Mouse (Mus musculus) midbrain, embryonic 13.5 days (tissue): Measurements from ENCODE around the gene Tbc1d10c. TPM values are rescaled to one million over a fixed set of nuclear protein-coding genes. Genes with fewer than 3 reads are reported as not detected.

Experiments used
- ATAC-seq: fragments of 200-750 bp; cut with Nextera tagmentation; 2 replicates; pipeline ENCODE4 v1.8.0; 2017; ENCODE audit warnings: mild to moderate bottlenecking, moderate TSS enrichment, moderate library complexity
- H3K27ac ChIP-seq: fragments of 300-500 bp; sonication (generic); 2 replicates; pipeline ENCODE4 v1.5.1; 2015; ENCODE audit warnings: inconsistent platforms, mild to moderate bottlenecking, moderate library complexity
- H3K27me3 ChIP-seq: fragments of 300-500 bp; sonication (generic); 2 replicates; pipeline ENCODE4 v1.6.1; 2015; ENCODE audit warnings: mild to moderate bottlenecking, inconsistent platforms
- H3K36me3 ChIP-seq: fragments of 300-500 bp; sonication (generic); 2 replicates; pipeline ENCODE4 v1.6.1; 2015; ENCODE audit warnings: mild to moderate bottlenecking, inconsistent platforms
- H3K4me1 ChIP-seq: fragments of 300-500 bp; sonication (generic); replicated peaks from 2 replicates; pipeline ENCODE4 v1.6.1; 2015; ENCODE audit warnings: inconsistent platforms
- H3K4me2 ChIP-seq: fragments of 300-500 bp; sonication (generic); replicated peaks from 2 replicates; pipeline ENCODE4 v1.6.1; 2015; ENCODE audit warnings: moderate library complexity, mild to moderate bottlenecking, inconsistent platforms
- H3K4me3 ChIP-seq: fragments of 300-500 bp; sonication (generic); replicated peaks from 2 replicates; pipeline ENCODE4 v1.5.1; 2015; ENCODE audit warnings: mild to moderate bottlenecking, inconsistent platforms
- H3K9ac ChIP-seq: fragments of 300-500 bp; sonication (generic); replicated peaks from 2 replicates; pipeline ENCODE4 v1.6.1; 2015; ENCODE audit warnings: mild to moderate bottlenecking, inconsistent platforms
- H3K9me3 ChIP-seq: fragments of 300-500 bp; sonication (generic); 2 replicates; pipeline ENCODE4 v1.6.1; 2016; ENCODE audit warnings: mild to moderate bottlenecking, inconsistent platforms
- WGBS: fragments of 180-500 bp; shearing (Covaris S2); methylation state at CpG from one replicate; pipeline ENCODE4 v1.1.7; 2015; 5-methylcytosine and 5-hydroxymethylcytosine counted together
- polyA plus RNA-seq: library from polyadenylated mRNA; unstranded; fragments of >200 nt; fragmentation: Nextera tagmentation; extraction: Ambion mirVana; gene quantifications from 2 replicates; pipeline ENCODE4 v1.2.1, GENCODE M21; 2015

Tbc1d10c gene
- polyA plus RNA-seq, 1 experiment from 2014 or later = 0.78 TPM

DNA sequence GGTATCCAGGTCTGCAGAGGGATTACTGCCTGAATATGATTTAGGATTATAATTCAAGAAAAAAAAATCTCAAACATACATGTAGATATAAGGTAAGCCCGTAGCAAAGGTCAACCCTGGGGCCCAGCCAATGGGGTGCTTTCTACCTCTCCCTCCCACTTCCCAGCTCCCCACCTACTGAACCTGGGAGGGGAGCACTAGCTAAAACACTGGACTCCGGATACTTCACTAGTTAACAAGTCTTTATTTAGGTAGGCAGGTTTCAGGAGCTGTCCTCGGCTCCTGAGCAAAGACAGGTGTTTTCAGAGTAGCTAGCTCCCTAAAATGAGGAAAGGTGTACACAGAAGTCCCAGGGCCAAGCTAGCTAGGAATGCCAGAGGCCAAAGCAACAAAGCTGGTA lies 27.0 kb downstream of the Tbc1d10c start:
- H3K27me3 ChIP-seq = no peaks in the 10 kb centered on the region
- WGBS = 83% methylated on average over 3 of the region's 3 CpGs
- H3K27ac ChIP-seq = 0 out of 2 replicates have a peak overlapping the region, but pooled peaks have one; percentile 2

DNA sequence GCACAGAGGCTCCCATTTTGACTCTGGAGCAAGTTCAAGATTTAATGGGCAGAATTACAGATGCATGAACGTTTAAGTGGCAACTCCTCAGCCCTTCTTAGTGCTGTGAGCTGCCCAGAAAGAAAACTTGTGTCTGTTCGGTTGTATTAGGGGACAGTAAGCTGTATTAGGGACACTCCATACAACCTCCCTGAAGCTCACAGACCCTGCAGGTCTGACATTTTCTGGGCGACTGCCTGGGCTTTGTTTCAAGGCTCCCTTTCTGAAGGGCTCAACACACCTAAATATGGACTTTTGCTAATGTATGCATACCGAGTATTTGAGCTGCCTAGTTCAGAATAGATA lies 27.6 kb downstream of the Tbc1d10c start:
- H3K4me1 ChIP-seq = peaks cover 20% of the 10 kb centered on the region
- no peaks in the 10 kb centered on the region for H3K9me3 ChIP-seq
- WGBS = 35% methylated on average over 4 of the region's 4 CpGs
- H3K36me3 ChIP-seq = peaks cover 28% of the 10 kb centered on the region
- peak overlapping the region; percentile 93 for H3K4me2 ChIP-seq
- peak overlapping the region; percentile 62 for H3K9ac ChIP-seq
- peak; percentile 58 for ATAC-seq
- H3K4me3 ChIP-seq = peak overlapping the region; percentile 68
- peak overlapping the region; percentile 86 for H3K27ac ChIP-seq
- no peaks in the 10 kb centered on the region for H3K27me3 ChIP-seq

More for the DNA sequence above, 27.0 kb downstream of the Tbc1d10c start:
- no peak overlapping the region; the same call in 1 of the 2 replicates for H3K4me3 ChIP-seq
- H3K36me3 ChIP-seq = peaks cover 22% of the 10 kb centered on the region
- H3K9ac ChIP-seq = no peak overlapping the region
- ATAC-seq = no peak
- H3K4me2 ChIP-seq = no peak overlapping the region
- peaks cover 20% of the 10 kb centered on the region for H3K4me1 ChIP-seq
- no peaks in the 10 kb centered on the region for H3K9me3 ChIP-seq

DNA sequence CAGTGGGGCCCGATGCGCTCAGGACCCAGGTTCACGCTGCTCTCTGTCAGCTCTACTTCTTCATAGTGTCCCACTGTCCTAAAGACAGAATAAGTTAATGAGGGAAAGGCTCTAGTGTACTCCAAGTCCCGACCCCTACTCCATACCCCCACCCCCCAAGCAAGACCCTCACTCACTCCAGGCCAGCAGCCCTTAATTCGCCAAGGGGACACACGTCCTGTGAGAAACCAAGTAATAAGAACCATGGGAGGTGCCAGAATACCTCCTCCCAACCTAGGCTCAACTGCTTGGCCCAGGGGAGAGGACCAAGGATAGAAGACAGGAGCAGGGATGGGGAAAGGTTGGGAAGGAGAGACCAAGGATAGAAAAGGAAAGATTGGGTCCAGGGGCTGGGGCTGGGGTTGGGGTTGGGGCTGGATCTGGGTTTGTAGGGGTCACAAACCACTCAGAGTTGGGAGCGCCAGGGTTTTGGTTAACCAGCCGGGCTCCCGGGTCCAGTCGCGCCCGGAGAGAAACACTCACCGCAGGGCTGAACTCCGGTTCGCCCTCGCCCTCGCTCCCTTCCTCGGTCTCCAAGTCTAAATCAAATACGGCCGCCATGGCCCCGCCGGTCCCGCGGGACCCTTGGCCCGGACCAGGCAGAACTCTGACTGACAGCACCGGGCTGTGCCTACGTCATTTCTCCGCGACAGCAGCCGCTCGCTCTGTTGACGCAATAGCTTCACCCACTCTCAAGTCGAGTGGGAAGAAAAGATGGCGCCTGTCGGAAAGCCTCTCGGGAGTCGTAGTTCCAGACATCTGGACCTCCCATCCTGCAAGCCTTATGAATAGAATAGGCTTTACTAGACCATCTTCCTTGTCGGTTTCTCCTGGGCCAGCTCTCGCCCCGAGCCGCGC lies 28.2 kb downstream of the Tbc1d10c start, which contains the start of gene Rps6kb2:
Rps6kb2 (minus strand) TSS at position 709 of the 897 bp plus-strand sequence.
- peak; percentile 90 for ATAC-seq
- Histone ChIP-seq H3K4me1 (peaks cover 20% of the 10 kb centered on the region), H3K4me2 (peak within 1 kb of the TSS; percentile 93), H3K36me3 (peaks cover 34% of the 10 kb centered on the region), H3K27ac (peak within 1 kb of the TSS; percentile 86), H3K9ac (peak within 1 kb of the TSS; percentile 84), H3K9me3 (no peaks in the 10 kb centered on the region), H3K4me3 (peak within 1 kb of the TSS; percentile 68), H3K27me3 (no peaks in the 10 kb centered on the region)
- 7% methylated on average over 42 of the region's 42 CpGs for WGBS

DNA sequence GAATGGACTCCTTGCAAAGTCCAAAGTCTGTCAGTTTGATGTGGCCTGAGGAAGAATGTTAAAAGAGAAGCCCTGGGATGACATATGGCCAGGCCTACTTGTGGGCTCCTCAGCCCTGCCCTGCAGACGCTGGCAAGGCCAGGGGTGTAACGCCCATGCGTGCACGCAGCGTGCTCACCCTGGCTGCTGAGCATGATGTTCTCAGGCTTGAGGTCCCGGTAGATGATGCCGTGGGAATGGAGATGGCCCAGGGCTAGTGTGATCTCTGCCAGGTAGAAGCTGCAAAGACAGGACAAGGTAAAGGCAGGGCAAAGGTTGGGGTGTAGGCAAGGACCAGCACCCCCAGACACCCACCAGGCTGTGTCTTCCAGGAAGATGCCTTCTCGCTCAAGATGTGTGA lies 32.0 kb downstream of the Tbc1d10c start:
- Histone ChIP-seq H3K27me3 (no peaks in the 10 kb centered on the region), H3K4me2 (no peak overlapping the region), H3K4me3 (no peak overlapping the region), H3K9ac (no peak overlapping the region), H3K36me3 (peaks cover 62% of the 10 kb centered on the region), H3K4me1 (peaks cover 20% of the 10 kb centered on the region), H3K27ac (no peak overlapping the region), H3K9me3 (no peaks in the 10 kb centered on the region)
- 97% methylated on average over 8 of the region's 8 CpGs for whole genome bisulfite sequencing
- no peak for ATAC-seq

DNA sequence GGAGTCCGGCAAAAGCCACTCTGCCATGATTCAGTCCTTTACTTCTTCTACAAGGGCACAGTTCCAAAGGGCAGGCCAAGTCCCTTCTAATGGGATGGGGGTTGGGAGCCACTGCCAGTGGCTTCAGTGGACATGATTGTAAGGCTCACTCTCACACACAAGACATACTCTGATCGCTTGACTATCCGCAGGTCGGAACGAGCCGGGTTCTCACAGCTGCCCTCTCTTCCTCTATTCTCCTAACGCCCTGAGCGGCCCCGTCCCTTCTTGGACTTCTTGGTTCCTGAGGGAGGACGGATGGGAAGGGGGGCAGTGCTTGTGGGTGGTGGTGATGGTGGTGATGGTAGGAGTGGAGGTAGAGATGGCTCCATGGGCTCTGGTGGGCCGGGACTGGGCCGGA lies 34.3 kb downstream of the Tbc1d10c start:
- no peaks in the 10 kb centered on the region for H3K9me3 ChIP-seq
- no peak overlapping the region for H3K4me2 ChIP-seq
- H3K9ac ChIP-seq = no peak overlapping the region
- no peak overlapping the region for H3K27ac ChIP-seq
- no peaks in the 10 kb centered on the region for H3K27me3 ChIP-seq
- peaks cover 4% of the 10 kb centered on the region for H3K4me1 ChIP-seq
- ATAC-seq = no peak
- no peak overlapping the region for H3K4me3 ChIP-seq
- WGBS = 94% methylated on average over 12 of the region's 12 CpGs
- H3K36me3 ChIP-seq = peaks cover 82% of the 10 kb centered on the region

DNA sequence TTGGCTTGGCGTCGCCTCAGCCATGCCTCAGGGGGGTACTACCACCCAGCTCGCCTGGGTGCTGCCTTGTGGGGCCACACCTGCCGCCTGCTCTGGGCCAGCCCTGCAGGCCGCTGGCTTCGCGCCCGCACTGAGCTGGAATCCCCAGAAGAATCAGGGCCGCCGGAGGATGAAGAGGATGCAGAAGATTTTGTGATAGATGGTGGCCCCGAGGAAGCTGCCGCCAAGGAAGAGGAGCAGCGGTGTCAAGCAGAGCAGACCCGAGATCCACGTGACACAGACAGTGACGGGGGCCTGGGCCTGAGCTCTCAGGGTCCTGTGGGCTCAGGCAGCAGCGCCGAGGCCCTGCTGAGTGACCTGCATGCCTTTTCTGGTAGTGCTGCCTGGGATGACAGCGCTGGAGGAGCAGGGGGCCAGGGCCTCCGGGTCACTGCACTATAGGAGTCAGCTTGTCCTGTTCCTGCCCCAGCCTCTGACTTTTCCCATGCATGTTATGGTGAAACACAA lies 35.0 kb downstream of the Tbc1d10c start:
- 67% methylated on average over 20 of the region's 20 CpGs for WGBS
- Histone ChIP-seq H3K27ac (peak overlapping the region; percentile 19; the same call in 1 of the 2 replicates), H3K9me3 (no peaks in the 10 kb centered on the region), H3K4me1 (0 out of 2 replicates have a peak, but pooled peaks cover 1% of the 10 kb centered on the region), H3K36me3 (peaks cover 83% of the 10 kb centered on the region), H3K4me3 (no peak overlapping the region), H3K27me3 (no peaks in the 10 kb centered on the region), H3K4me2 (no peak overlapping the region), H3K9ac (peak overlapping the region; percentile 37; the same call in 1 of the 2 replicates)
- no peak for ATAC-seq

DNA sequence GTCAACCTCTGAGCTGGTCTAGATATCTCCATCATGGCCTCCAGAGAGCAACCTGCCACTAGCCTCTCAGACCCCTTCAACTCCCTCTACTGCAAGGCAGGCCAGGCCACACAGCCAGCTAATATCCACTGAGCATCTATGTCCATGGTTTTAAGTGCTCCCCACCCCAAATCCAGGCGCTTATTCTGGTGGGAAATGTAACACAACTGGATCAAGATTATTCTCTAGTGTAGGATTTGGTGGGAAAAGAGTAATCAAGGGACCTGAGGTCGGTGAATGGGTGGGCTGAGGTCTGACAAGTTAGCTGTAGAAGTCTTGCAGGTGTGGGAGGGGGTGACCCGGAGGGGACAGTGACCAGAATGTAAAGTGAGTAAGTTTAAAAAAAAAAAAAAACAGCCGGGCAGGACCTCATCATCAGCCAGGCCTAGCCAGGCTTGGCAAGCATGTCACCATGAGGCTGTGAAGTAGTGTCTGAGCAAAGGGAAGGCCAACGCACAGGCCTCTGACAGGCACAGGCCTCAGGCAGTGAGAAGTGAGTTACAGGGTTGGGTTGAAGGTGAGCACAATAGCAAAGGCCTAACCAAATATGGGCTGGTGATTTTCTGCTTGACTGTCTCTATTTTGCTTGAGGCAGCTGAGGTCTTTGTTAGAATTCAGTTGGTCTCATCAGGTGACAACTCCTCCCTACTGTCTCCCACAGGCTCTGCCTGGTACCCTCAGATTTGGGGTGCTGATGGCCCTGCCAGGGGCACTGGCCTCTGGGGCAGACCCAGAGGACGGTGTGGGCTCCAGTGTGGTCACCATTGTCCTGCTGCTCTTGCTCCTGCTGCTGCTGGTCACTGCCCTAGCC lies 35.6 kb downstream of the Tbc1d10c start:
- WGBS = 68% methylated on average over 6 of the region's 6 CpGs
- H3K9me3 ChIP-seq = no peaks in the 10 kb centered on the region
- H3K4me2 ChIP-seq = no peak overlapping the region
- ATAC-seq = no peak
- peak overlapping the region; percentile 19; the same call in 1 of the 2 replicates for H3K27ac ChIP-seq
- no peaks in the 10 kb centered on the region for H3K27me3 ChIP-seq
- H3K36me3 ChIP-seq = peaks cover 83% of the 10 kb centered on the region
- peaks cover 8% of the 10 kb centered on the region; the same call in 1 of the 2 replicates for H3K4me1 ChIP-seq
- H3K4me3 ChIP-seq = no peak overlapping the region
- peak overlapping the region; percentile 37; the same call in 1 of the 2 replicates for H3K9ac ChIP-seq

DNA sequence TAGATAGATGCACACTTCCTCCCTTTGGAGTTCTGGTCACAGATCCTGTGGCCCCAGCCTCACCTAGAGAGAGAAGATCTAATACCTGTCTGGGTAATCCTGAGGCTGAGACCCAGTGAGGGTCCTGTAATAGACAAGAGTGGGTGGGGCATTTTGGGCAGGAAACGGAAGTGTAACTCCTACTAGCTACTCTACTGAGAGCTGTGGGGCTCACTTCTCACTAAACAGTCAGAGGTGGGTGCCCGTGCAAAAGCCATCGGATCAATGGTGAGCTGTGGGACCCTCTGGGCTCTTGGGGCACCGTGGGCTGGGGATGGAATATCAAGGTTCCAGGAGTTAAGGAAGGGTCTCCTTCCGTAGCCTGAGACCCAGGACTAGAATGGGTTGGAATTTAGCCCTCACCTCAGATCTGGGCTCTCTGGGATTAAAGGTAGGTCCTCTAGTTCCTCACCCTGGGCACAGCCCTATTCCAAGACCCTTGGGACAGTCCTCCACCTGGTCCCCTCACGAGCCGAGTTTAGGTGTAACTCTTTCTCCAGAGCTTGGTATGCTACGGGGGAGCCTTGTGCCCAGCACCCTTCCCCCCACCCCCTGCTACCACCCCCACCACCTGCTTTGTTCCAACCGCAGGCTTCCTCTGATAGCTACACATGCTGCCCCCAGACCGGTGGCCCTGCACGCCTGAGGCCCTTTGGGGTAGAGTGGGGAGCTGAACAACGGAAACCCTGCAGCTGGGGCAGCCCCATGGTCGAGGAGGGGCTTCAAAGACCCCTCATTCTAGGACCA lies 36.5 kb downstream of the Tbc1d10c start:
- Histone ChIP-seq H3K36me3 (peaks cover 84% of the 10 kb centered on the region), H3K27ac (no peak overlapping the region), H3K4me1 (peaks cover 16% of the 10 kb centered on the region), H3K9ac (no peak overlapping the region), H3K4me3 (no peak overlapping the region), H3K27me3 (no peaks in the 10 kb centered on the region), H3K9me3 (no peaks in the 10 kb centered on the region), H3K4me2 (no peak overlapping the region)
- WGBS = 85% methylated on average over 13 of the region's 13 CpGs
- no peak for ATAC-seq

DNA sequence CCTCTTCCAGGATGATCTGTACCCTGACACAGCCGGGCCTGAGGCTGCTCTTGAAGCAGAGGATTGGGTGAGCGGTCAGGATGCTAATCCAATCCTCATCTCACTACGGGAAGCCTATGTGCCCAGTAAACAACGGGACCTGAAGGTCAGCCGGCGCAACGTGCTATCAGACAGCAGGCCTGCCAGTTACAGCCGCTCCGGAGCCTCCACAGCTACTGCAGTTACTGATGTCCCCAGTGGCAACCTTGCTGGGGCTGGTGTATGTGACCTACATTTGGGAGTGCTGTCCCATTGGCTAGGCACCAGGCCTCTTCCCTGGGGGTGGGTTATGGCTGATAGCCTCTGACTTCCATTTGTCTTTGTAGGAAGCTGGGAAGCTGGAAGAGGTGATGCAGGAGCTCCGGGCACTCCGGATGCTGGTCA lies 37.8 kb downstream of the Tbc1d10c start, which contains the start of gene Ptprcap:
Ptprcap (plus strand) TSS at position 373 of the 423 bp plus-strand sequence.
- Histone ChIP-seq H3K36me3 (peaks cover 70% of the 10 kb centered on the region), H3K9ac (peak within 1 kb of the TSS; percentile 16; the same call in 1 of the 2 replicates)
- ATAC-seq = no peak

DNA sequence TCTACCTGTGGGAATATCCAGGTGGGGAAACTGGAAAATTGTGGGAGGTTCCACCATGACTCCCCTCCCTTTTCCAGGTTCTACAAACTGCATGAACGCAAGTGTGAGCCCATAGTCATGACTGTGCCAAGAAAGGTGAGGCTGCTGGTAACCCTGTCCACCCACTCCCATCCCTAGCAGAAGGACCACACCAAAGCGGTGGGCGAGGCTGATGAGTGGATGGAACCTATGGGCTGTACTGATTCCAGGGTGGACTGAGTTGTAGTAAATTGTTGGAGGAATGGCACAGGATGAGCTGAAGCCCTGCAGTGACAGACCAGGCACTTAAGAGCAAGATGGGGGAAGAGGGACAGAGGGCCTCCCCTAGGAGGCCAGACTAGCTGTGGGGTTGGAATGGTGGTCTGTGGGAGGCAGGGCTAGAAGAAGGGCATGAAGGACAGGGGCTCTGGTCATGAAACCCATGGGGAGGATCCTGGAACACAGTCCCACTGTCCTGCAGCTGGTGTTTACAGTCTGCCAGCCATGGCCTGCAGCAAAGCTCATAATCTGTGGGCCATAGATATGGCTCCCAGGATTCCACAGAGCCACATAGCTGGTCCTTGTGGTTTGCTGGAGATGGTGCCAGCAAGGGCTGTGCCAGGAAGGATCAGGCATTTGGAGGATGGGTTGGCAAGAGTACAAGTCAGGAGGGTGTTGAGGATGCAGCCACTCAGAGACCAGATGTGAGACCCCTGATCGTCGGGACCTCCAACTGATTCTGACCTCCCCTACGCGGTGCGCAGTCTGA lies 38.4 kb downstream of the Tbc1d10c start:
- Histone ChIP-seq H3K4me2 (no peak overlapping the region), H3K27me3 (no peaks in the 10 kb centered on the region), H3K4me3 (no peak overlapping the region), H3K27ac (0 out of 2 replicates have a peak overlapping the region, but pooled peaks have one; percentile 11), H3K9me3 (no peaks in the 10 kb centered on the region), H3K9ac (peak overlapping the region; percentile 16; the same call in 1 of the 2 replicates), H3K4me1 (peaks cover 33% of the 10 kb centered on the region), H3K36me3 (peaks cover 64% of the 10 kb centered on the region)
- WGBS = 89% methylated on average over 8 of the region's 8 CpGs
- no peak for ATAC-seq

More for the DNA sequence above, 37.8 kb downstream of the Tbc1d10c start, which contains the start of gene Ptprcap:
- Histone ChIP-seq H3K27ac (peak within 1 kb of the TSS; percentile 11; the same call in 1 of the 2 replicates), H3K4me3 (no peak within 1 kb of the TSS), H3K9me3 (no peaks in the 10 kb centered on the region), H3K4me2 (no peak within 1 kb of the TSS), H3K27me3 (no peaks in the 10 kb centered on the region), H3K4me1 (peaks cover 27% of the 10 kb centered on the region)
- 68% methylated on average over 11 of the region's 11 CpGs for WGBS
